Mouse (Mus musculus): Measurements from ENCODE around the gene Narf.

GRCm38 (mm10) chr11:121201436-121202198, 35.4 kb upstream of the Narf start:
- TF ChIP-seq CTCF (conservative IDR thresholded peaks at IDR 0.05; ENCODE audit: insufficient read depth, insufficient read length, low read depth, low read length) (peak; percentile 78), POLR2A (IDR thresholded peaks at IDR 0.05; ENCODE audit: low read depth, low read length) (no peak)
